Mouse (Mus musculus) lung, embryonic 16.5 days (tissue): ENCODE data around the gene Leprot. TPM values are rescaled to one million over a fixed set of nuclear protein-coding genes. Genes with fewer than 3 reads are reported as not detected.

Experiments
- ATAC-seq: fragments of 200-750 bp; cut with Nextera tagmentation; 2 replicates; pipeline ENCODE4 v1.8.0; 2017; ENCODE audit warnings: low read depth, mild to moderate bottlenecking, moderate library complexity
- H3K27ac ChIP-seq: fragments of 300-500 bp; sonication (generic); 2 replicates; pipeline ENCODE4 v1.5.1; 2014; ENCODE audit warnings: mild to moderate bottlenecking, control low read depth, low read length
- H3K27me3 ChIP-seq: fragments of 300-500 bp; sonication (generic); 2 replicates; pipeline ENCODE4 v1.6.1; 2014; ENCODE audit warnings: low read depth, low read length, mixed read lengths; ENCODE audit not compliant: control insufficient read depth, insufficient read depth
- H3K36me3 ChIP-seq: fragments of 300-500 bp; sonication (generic); 2 replicates; pipeline ENCODE4 v1.6.1; 2014; ENCODE audit warnings: low read length; ENCODE audit not compliant: control insufficient read depth, insufficient read depth
- H3K4me1 ChIP-seq: fragments of 300-500 bp; sonication (generic); replicated peaks from 2 replicates; pipeline ENCODE4 v1.6.1; 2014; ENCODE audit warnings: low read length, mixed read lengths; ENCODE audit not compliant: control insufficient read depth, insufficient read depth
- H3K4me2 ChIP-seq: fragments of 300-500 bp; sonication (generic); 2 replicates; pipeline ENCODE4 v1.6.1; 2014; ENCODE audit warnings: low read depth, low read length, control low read depth
- H3K4me3 ChIP-seq: fragments of 300-500 bp; sonication (generic); 2 replicates; pipeline ENCODE4 v1.5.1; 2014; ENCODE audit warnings: mild to moderate bottlenecking, low read length, control low read depth
- H3K9ac ChIP-seq: fragments of 300-500 bp; sonication (generic); 2 replicates; pipeline ENCODE4 v1.6.1; 2014; ENCODE audit warnings: low read length, control low read depth
- H3K9me3 ChIP-seq: fragments of 300-500 bp; sonication (generic); 2 replicates; pipeline ENCODE4 v1.6.1; 2016; ENCODE audit warnings: low read length; ENCODE audit not compliant: control insufficient read depth
- WGBS: fragments of 180-500 bp; shearing (Covaris S2); extraction: QIAGEN DNeasy Blood & Tissue Kit; methylation state at CpG from one replicate; pipeline ENCODE4 v1.1.7; 2014; 5-methylcytosine and 5-hydroxymethylcytosine counted together
- polyA plus RNA-seq: library from polyadenylated mRNA; unstranded; fragments of >200 nt; fragmentation: Nextera tagmentation; extraction: Ambion mirVana; gene quantifications from 2 replicates; pipeline ENCODE4 v1.2.1, GENCODE M21; 2015

The Leprot gene
- polyA plus RNA-seq, 1 experiment from 2014 or later, result 96.7 TPM

- H3K9ac ChIP-seq, result no peak overlapping the region
- WGBS, result 81% methylated on average over 4 of the region's 4 CpGs
- no peak for ATAC-seq
Measured at GRCm38 (mm10) chr4:101682620-101683019, 35.1 kb downstream of the Leprot start.

DNA sequence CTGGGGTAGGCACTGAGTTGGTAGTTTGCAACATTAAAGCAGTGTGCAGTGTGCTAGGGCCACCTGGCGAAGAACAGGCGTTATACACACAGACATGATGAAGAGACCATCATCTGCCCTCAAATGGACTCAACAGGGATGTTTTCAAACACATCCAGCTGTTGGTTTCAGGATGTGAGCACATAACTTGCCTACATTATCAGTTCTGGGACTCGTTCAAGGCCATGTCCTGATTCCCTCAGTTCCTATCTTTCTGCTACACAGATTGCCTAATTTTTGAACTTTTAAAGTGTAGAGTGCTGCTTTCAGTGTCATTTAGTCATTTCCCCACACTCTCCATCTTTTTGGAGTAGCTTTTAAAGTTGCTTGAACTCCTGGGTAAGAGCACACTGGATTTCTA, 35.6 kb downstream of the Leprot start:
- H3K4me3 ChIP-seq, result no peak overlapping the region
- H3K36me3 ChIP-seq, result no peaks in the 10 kb centered on the region
- ATAC-seq, result no peak
- no peaks in the 10 kb centered on the region for H3K27me3 ChIP-seq
- H3K4me2 ChIP-seq, result no peak overlapping the region
- H3K4me1 ChIP-seq, result no peaks in the 10 kb centered on the region
- H3K9me3 ChIP-seq, result no peaks in the 10 kb centered on the region
- 54% methylated on average over 3 of the region's 3 CpGs for WGBS
- H3K27ac ChIP-seq, result no peak overlapping the region
- no peak overlapping the region for H3K9ac ChIP-seq

More at GRCm38 (mm10) chr4:101682620-101683019, 35.1 kb downstream of the Leprot start:
- Histone ChIP-seq H3K4me3 (no peak overlapping the region), H3K9me3 (no peaks in the 10 kb centered on the region), H3K4me2 (no peak overlapping the region), H3K27me3 (no peaks in the 10 kb centered on the region), H3K36me3 (no peaks in the 10 kb centered on the region), H3K4me1 (no peaks in the 10 kb centered on the region), H3K27ac (no peak overlapping the region)

- 74% methylated on average over 3 of the region's 3 CpGs for WGBS
- Histone ChIP-seq H3K4me1 (no peaks in the 10 kb centered on the region), H3K9me3 (no peaks in the 10 kb centered on the region), H3K36me3 (no peaks in the 10 kb centered on the region), H3K9ac (no peak overlapping the region), H3K27ac (no peak overlapping the region), H3K27me3 (no peaks in the 10 kb centered on the region), H3K4me3 (no peak overlapping the region), H3K4me2 (no peak overlapping the region)
- ATAC-seq, result no peak
Measured at GRCm38 (mm10) chr4:101684821-101685220, 37.3 kb downstream of the Leprot start.

- no peak overlapping the region for H3K4me3 ChIP-seq
- H3K36me3 ChIP-seq, result no peaks in the 10 kb centered on the region
- H3K9ac ChIP-seq, result no peak overlapping the region
- H3K4me1 ChIP-seq, result no peaks in the 10 kb centered on the region
- no peak overlapping the region for H3K27ac ChIP-seq
- no peaks in the 10 kb centered on the region for H3K27me3 ChIP-seq
- H3K9me3 ChIP-seq, result no peaks in the 10 kb centered on the region; the same call in 1 of the 2 replicates
- H3K4me2 ChIP-seq, result no peak overlapping the region
- no peak for ATAC-seq
- 60% methylated on average over 13 of the region's 13 CpGs for WGBS
Measured at GRCm38 (mm10) chr4:101686227-101686810, 38.8 kb downstream of the Leprot start.

DNA sequence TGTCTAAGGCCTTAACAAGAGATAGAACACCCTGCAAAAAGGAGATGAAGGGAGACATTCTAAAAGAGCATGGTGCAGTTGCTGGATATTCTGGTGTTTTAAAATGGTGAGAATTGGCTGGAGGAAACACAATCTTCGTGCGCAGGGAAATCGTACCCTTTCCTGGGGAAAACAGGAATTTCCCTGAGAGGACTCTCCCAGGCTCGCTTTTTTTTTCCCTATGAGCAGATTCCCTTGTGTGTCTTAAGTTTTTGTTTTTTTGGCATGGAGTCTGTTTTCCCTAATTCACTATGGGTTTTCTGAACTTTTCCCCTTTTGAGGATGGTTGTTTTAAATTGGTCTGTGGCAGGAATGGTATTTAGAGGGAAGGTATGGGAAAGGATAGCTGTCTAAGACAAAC, 41.7 kb downstream of the Leprot start:
- Histone ChIP-seq H3K4me3 (no peak overlapping the region), H3K27ac (no peak overlapping the region), H3K9me3 (no peaks in the 10 kb centered on the region; the same call in 1 of the 2 replicates), H3K4me1 (peaks cover 5% of the 10 kb centered on the region; the same call in 1 of the 2 replicates), H3K9ac (no peak overlapping the region), H3K4me2 (no peak overlapping the region), H3K27me3 (no peaks in the 10 kb centered on the region), H3K36me3 (no peaks in the 10 kb centered on the region)
- ATAC-seq, result no peak
- WGBS, result 75% methylated on average over 4 of the region's 4 CpGs

DNA sequence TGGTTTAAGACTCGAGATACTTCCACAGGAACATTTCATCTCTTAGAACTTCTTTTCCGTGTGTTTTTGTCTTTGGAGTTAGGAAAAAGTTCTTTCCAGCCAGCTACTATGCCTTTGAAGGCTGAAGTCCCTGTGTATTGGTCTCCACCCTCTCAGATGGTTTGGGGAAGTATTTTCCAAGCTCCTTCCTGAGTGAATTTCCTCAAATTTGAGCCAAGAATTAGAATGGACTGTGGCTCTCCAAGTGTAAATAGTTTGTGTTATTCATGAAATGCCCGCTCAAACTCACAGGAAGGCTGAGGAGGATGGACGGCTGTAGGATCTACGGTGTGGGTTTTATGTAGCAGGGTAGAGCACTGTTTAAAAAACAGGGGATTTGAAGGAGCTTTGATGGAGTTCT, 42.1 kb downstream of the Leprot start:
- H3K27me3 ChIP-seq, result no peaks in the 10 kb centered on the region
- WGBS, result 54% methylated on average over 5 of the region's 5 CpGs

GRCm38 (mm10) chr4:101692892-101693291, 45.4 kb downstream of the Leprot start:
- Histone ChIP-seq H3K9ac (no peak overlapping the region), H3K9me3 (no peaks in the 10 kb centered on the region; the same call in 1 of the 2 replicates), H3K36me3 (no peaks in the 10 kb centered on the region), H3K4me3 (no peak overlapping the region), H3K27me3 (no peaks in the 10 kb centered on the region), H3K4me1 (peaks cover 5% of the 10 kb centered on the region; the same call in 1 of the 2 replicates), H3K4me2 (no peak overlapping the region), H3K27ac (no peak overlapping the region)
- peak; percentile 77 for ATAC-seq
- WGBS, result 48% methylated on average over 4 of the region's 4 CpGs

More for the DNA sequence above, 42.1 kb downstream of the Leprot start:
- Histone ChIP-seq H3K36me3 (no peaks in the 10 kb centered on the region), H3K4me1 (peaks cover 5% of the 10 kb centered on the region; the same call in 1 of the 2 replicates), H3K9me3 (no peaks in the 10 kb centered on the region; the same call in 1 of the 2 replicates), H3K27ac (no peak overlapping the region), H3K4me3 (no peak overlapping the region), H3K9ac (no peak overlapping the region), H3K4me2 (no peak overlapping the region)
- no peak for ATAC-seq

DNA sequence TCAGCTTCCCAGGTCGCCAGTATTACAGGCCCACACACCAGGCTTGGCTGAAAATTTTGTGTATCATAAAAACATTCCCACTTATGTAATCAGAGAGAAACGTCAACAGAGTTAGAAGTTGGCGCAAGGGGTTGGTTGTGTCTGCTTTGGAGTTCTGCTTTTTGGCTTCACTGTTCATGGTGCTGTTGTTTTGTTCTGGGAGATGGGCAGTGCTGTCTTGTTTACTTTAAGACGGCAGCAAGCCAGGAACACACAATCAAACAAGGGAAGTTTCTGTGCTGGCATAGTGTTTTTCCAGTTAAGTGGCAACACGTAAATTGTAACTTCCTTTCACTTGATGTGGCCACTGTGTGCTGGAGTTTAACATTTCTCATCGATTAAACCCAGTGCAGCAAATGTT, 47.0 kb downstream of the Leprot start:
- Histone ChIP-seq H3K27me3 (no peaks in the 10 kb centered on the region), H3K4me2 (no peak overlapping the region), H3K4me1 (peaks cover 7% of the 10 kb centered on the region), H3K4me3 (no peak overlapping the region), H3K9me3 (no peaks in the 10 kb centered on the region; the same call in 1 of the 2 replicates), H3K27ac (no peak overlapping the region), H3K9ac (no peak overlapping the region), H3K36me3 (no peaks in the 10 kb centered on the region)
- WGBS, result 33% methylated on average over 6 of the region's 6 CpGs
- ATAC-seq, result peak; percentile 72

GRCm38 (mm10) chr4:101697236-101697635, 49.7 kb downstream of the Leprot start:
- no peak for ATAC-seq
- H3K9ac ChIP-seq, result no peak overlapping the region
- H3K36me3 ChIP-seq, result no peaks in the 10 kb centered on the region
- no peaks in the 10 kb centered on the region for H3K9me3 ChIP-seq
- peaks cover 13% of the 10 kb centered on the region for H3K4me1 ChIP-seq
- no peak overlapping the region for H3K27ac ChIP-seq
- no peak overlapping the region for H3K4me3 ChIP-seq
- H3K4me2 ChIP-seq, result no peak overlapping the region
- H3K27me3 ChIP-seq, result no peaks in the 10 kb centered on the region
- WGBS, result 68% methylated on average over 3 of the region's 3 CpGs
